Mouse (Mus musculus): ENCODE results near the gene Hcfc1r1.

GRCm38 (mm10) chr17:23651363-23651762 is 22.0 kb upstream of the Hcfc1r1 start:
- TF ChIP-seq CTCF (IDR thresholded peaks at IDR 0.05) (no peak), EP300 (IDR thresholded peaks at IDR 0.05) (no peak)

All from lung, postnatal 0 days (tissue).